Mouse (Mus musculus): ENCODE measurements at regions not wholly inside any gene's neighbourhood (a gene's known extent, or its start where the extent isn't known, plus 50 kb on each side); places are given as distances from the start of the nearest gene placed in this dataset.
A peak's percentile ranks its signal among the peaks of the same experiment; 100 is the strongest.
"Not testable (repeated sequence)": the region's sequence is repeated elsewhere in the genome, so short reads cannot be mapped to it uniquely, and the experiment has no call there.

DNA sequence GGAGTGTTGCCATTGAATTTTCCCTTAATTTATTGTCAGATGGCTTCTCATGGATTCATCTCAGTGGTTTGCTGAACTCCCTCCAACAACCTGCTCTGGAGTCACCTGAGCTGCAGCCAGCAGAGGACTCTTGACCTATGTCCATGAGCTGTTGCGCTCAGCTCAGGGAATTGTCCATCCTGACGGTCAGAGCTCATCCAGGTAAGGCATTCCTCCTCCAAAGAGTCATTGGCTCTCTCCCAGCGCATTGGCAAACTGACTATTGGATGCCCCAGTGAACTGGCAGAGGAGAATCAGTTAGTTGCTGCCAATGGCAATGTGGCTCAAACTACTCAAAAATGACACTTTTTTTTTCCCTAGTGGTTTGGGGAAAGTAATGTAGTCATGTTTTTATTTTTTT, 345.3 kb upstream of the Fign start:
- DNase-seq (ENCODE audit: low spot score) = no peak

DNA sequence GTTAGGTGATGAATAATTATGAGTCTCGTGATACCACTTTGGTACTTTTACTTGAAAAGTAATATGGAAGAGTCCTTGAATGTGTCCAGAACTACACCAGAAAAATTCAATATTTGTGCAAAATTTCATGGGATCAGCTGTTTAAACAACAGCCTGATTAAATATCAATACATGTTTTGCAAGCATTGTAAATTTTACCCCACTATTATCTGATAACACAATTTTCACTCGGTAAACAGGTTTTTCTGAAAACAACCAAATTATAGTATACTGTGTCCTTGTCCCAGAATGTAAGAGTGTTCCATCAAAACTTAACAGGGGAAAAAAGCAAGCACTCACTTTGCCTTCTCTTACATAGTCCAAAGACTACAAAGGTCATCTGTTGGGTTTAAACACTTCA, 343.1 kb upstream of the Fign start:
- DNase-seq (ENCODE audit: low spot score) = no peak

DNA sequence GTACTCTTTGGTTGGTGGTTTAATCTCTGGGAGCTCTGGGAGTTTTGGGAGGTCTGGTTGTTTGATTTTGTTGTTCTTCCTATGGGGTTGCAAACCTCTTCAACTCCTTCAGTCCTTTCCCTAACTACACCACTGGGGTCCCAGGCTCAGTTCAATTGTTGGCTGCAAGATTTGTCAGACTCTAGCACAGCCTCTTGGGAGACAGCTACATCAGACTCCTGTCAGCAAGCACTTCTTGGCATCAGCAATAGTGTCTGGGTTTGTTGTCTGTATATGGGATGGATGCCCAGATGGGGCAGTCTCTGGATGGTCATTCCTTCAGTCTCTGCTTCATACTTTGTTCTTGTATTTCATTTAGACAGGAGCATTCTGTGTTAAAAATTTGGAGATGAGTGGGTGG, 319.3 kb upstream of the Fign start:
- not testable (repeated sequence) for DNase-seq (ENCODE audit: low spot score)

GRCm38 (mm10) chr2:64413846-64414245, 316.0 kb upstream of the Fign start:
- no peak for DNase-seq (ENCODE audit: low spot score)

DNA sequence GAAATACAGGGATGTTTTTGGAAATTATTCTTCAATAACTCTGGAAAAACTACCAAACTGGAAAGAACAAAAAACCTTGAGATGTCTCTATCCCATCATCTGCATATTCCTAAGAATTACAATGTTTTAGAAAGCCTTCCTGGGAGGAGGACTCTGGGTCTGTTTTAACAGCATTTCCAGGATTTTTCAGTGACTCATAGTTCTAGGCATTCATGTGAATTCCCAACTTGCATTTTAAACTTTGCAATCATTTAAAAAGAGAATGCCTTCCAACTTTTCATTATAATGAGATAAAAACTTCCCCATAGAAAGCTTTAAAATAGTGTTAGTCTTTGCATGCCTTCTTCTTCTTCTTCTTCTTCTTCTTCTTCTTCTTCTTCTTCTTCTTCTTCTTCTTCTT, 315.4 kb upstream of the Fign start:
- DNase-seq (ENCODE audit: low spot score) = no peak

DNA sequence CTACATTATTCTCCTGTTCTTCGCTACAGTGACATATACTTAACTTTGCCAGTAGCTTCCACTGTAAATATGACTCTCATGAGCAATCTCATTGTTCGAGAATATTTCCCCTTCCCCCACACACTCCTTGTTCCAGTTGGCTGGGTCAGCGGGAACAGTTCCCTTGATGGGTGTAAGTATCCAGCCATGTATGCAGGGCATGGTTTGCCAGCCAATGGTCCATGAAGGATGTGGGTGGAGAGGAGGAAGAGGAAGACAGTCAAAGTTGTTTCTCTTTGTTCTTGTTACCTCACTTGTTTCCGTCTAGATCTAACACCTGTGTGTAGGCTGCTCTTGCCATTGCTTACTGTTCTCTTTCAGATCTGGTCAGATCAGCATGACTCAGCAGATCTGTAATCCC, 298.1 kb upstream of the Fign start:
- DNase-seq (ENCODE audit: low spot score) = no peak

DNA sequence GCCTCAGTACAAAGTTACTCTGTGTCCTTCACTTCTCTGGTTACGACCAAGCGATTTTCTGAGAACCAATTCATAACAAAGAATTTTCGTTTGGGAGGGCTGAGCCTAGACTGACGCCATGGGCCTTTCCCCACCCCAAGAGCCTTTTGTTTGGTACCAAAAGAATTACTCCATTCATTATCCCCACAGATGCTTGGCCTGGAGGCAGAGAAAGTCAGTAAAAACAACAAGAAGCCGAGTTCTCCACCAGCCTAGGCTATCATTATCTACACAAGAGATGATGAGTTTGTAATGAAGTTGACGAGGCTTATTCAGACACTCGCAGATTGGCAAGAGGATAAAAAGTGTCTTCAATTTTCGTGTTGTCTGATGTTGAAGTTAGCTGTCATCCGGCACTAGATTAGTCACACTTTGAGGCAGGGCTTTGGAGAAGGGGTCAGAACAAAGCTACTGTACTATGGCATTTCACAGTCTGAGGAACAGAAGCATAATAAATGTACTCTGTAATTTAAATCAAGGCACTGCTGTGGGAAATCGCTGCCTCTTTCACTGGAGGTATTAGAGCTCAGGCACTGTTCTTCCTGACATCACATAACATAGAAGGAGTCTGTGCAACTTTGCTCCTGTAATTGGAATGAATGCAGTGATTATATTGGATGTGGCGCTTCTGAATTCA, 296.9 kb upstream of the Fign start:
- DNase-seq (ENCODE audit: low spot score) = peak; percentile 41

DNA sequence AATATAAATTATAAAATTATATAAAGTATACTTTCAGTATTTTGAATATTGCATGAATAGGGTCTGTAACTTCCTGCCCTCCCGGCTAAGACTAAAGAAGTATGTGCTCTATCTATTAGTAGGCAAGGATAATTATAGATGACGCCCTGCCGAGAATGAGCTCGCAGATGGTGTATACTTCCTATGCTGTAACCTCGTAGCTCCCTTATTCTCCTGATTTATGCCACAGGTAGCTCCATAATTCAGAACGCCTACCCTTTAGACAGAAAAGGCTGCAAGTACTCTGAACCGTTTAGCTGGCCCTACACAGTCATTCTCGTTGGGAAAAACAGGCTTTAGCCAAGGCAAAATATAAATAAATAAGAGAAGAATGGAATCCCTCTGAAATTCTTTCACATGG, 296.4 kb upstream of the Fign start:
- DNase-seq (ENCODE audit: low spot score) = peak; percentile 10

GRCm38 (mm10) chr2:64369791-64370190, 272.0 kb upstream of the Fign start:
- peak; percentile 41 for DNase-seq (ENCODE audit: low spot score)

GRCm38 (mm10) chr2:64367188-64367587, 269.4 kb upstream of the Fign start:
- DNase-seq (ENCODE audit: low spot score) = no peak

DNA sequence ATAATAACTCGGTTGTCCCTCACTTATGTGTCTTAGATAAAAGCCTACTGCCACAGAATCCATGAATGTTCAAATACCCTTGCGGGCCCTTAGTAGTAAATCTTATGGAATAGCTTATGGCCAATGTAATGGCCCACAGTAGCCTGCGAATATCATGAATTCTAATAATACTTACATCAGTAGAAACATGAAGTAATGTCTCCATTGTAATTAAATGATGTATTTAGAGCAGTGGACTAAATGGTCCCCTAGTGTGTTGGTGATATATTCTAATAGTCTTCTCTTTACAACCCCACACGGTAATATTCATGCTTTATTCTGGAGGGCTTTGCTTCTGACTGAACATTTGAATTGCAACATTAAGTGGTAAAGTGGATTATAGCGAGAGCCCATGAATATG, 268.7 kb upstream of the Fign start:
- no peak for DNase-seq (ENCODE audit: low spot score)

DNA sequence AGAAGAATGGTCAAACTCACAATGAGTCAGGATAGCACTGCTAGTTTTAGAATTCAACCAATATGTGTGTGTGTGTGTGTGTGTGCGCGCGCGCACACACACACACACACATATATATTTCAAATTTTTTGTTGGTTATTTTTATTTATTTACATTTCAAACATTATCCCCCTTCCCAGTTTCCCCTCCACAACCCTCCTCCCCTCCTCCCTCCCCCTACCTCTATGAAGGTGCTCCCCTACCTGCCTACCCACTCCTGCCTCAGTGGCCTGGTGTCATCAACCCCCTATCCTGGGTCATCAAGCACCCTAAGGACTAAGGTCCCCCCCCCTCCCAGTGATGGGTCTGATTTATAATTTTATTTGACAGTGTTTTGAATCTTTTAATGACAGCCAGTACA, 258.4 kb upstream of the Fign start:
- no peak for DNase-seq (ENCODE audit: low spot score)

DNA sequence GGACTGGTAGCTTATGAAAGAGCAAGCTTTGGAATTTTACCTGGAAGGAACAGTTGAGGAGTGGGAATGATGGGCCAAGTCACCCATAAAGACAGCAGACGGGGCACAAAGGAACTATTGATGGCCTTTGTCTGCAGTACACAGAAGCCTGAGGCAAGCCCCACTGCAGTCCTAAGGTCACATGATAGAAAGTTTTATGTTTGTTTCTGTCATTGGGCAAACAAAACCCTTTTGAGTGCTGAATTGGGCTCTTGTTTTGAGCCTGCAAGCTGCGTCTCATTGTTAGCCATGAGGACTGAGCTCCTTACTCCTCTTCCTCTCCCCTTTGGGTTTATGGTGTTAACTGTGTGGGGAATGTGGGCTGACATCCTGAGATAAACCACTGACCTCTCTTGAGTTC, 227.7 kb upstream of the Fign start:
- peak; percentile 47 for DNase-seq (ENCODE audit: low spot score)

All from embryo, embryonic 10 days (tissue).